Mouse (Mus musculus) Muller cell, postnatal 12 days (primary cell): ENCODE results near the gene Gng12.
A peak's percentile ranks its signal among the peaks of the same experiment; 100 is the strongest.

ENCODE experiments used
- DNase-seq: peaks from one replicate; pipeline ENCODE4 v3.0.0-alpha.2; 2015; ENCODE audit errors: inconsistent ontology term

Gene Gng12

GRCm38 (mm10) chr6:66915592-66915991 lies 19.4 kb downstream of the Gng12 start:
- no peak for DNase-seq

- DNase-seq: no peak
These were observed 20.8 kb downstream of the Gng12 start for GRCm38 (mm10) chr6:66917032-66917431.

GRCm38 (mm10) chr6:66920786-66921185 lies 24.6 kb downstream of the Gng12 start:
- no peak for DNase-seq

GRCm38 (mm10) chr6:66921755-66922154 lies 25.6 kb downstream of the Gng12 start:
- no peak for DNase-seq

- DNase-seq: no peak
These were observed 26.3 kb downstream of the Gng12 start for GRCm38 (mm10) chr6:66922501-66922900.

GRCm38 (mm10) chr6:66923851-66924250 lies 27.7 kb downstream of the Gng12 start:
- no peak for DNase-seq

GRCm38 (mm10) chr6:66924315-66924965 lies 28.2 kb downstream of the Gng12 start:
- DNase-seq: no peak

GRCm38 (mm10) chr6:66926269-66926668 lies 30.1 kb downstream of the Gng12 start:
- DNase-seq: no peak

GRCm38 (mm10) chr6:66928972-66929645 lies 32.9 kb downstream of the Gng12 start:
- DNase-seq: no peak

GRCm38 (mm10) chr6:66929694-66930093 lies 33.5 kb downstream of the Gng12 start:
- DNase-seq: no peak

GRCm38 (mm10) chr6:66932206-66932819 lies 36.1 kb downstream of the Gng12 start:
- no peak for DNase-seq

- DNase-seq: peak; percentile 33
These were observed 44.5 kb downstream of the Gng12 start for GRCm38 (mm10) chr6:66940656-66941235.

- no peak for DNase-seq
These were observed 45.6 kb downstream of the Gng12 start for GRCm38 (mm10) chr6:66941792-66942191.

- DNase-seq: no peak
These were observed 46.6 kb downstream of the Gng12 start for GRCm38 (mm10) chr6:66942826-66943225.

GRCm38 (mm10) chr6:66943367-66944189 lies 47.4 kb downstream of the Gng12 start:
- DNase-seq: peak; percentile 74

GRCm38 (mm10) chr6:66944190-66945003 lies 48.2 kb downstream of the Gng12 start:
- DNase-seq: no peak

- DNase-seq: no peak
These were observed 48.8 kb downstream of the Gng12 start for GRCm38 (mm10) chr6:66945004-66945356.

- DNase-seq: no peak
These were observed 51.9 kb downstream of the Gng12 start for GRCm38 (mm10) chr6:66948111-66948510.

GRCm38 (mm10) chr6:66948848-66949247 lies 52.7 kb downstream of the Gng12 start:
- DNase-seq: no peak

- DNase-seq: no peak
These were observed 55.7 kb downstream of the Gng12 start for GRCm38 (mm10) chr6:66951726-66952418.
